Mouse (Mus musculus) liver, embryonic 14.5 days (tissue): ENCODE measurements around the gene Sgsm1.

Source experiments
- CTCF ChIP-seq: IDR thresholded peaks from 2 replicates; pipeline ENCODE4 v1.5.1; 2016; ENCODE audit warnings: antibody characterized with exemption, low read depth, control low read depth
- EP300 ChIP-seq: IDR thresholded peaks from 2 replicates; pipeline ENCODE4 v1.6.1; 2016; ENCODE audit warnings: antibody characterized with exemption, low read depth

DNA sequence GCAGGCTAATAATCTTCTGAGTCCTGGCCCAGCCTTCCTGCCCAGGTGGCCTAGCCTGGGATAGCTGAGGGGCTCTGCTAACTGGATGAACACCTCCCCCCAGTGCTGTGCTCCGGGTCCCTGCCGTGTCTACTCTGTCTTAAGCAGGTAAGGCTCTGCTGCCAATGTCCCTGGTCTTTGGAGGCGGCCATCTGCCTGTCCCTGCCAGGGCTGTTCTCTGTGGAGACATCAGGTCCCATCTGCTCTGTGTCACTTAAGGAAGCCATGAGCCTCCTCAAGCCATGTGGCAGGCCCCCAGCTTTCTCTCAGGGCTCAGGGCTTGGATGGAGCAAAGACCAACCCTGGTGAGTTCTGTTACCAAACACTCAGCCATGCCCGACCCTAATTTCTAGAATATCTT is 19.5 kb downstream of the Sgsm1 start:
- TF ChIP-seq CTCF (no peak), EP300 (no peak)
